Comparison of ENCODE assay signal across 27 mouse cellular contexts in the genomic region with DNA sequence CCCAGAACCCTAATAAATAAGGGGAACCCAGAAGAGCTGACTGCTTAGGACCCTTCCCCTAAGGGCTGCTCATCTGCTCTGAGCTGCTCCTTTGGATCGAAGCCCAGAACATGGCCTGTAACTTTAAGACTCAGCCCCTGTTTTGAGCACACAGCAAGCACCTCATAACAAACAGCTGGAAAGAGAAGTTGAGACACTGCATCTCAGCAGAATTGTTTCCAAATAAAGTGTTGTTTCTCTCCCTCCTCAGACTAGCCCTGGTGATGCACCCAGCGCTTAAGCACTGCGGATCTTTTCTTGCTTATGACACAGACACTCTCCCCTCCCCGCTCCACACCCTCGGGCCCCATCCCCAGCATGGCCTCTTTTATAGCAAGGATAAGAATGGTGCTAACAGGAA. TPM values are rescaled to one million over a fixed set of nuclear protein-coding genes. Genes with fewer than 3 reads are reported as not detected.
DNase-seq lines count a peak whose midpoint lies in the region; ATAC-seq and TF ChIP-seq lines count a peak whose summit lies in the region.
"Had no signal": no experiment of that assay in that cellular context is flagged by ENCODE, and none has a peak within 500 bp of the region (broad histone marks: within the 10 kb centered on the region; RNA-seq: fewer than 3 reads in every experiment).

No protein-coding gene starts in this region.

- H3K79me2 ChIP-seq in myocyte (ENCODE audit: control insufficient read depth, insufficient read depth) = peaks cover 65% of the 10 kb centered on the region

- no peak overlapping the region for H3K4me3 ChIP-seq in kidney, postnatal 0 days (replicated peaks; ENCODE audit: low read depth, low read length)
- no peak overlapping the region for H3K4me3 ChIP-seq in lung, postnatal 0 days (ENCODE audit: low read depth, low read length)
- H3K4me3 ChIP-seq in bone marrow macrophage, adult 2 months (ENCODE audit: insufficient read depth, low read length) = 0 out of 2 replicates have a peak overlapping the region, but pooled peaks have one; percentile 1
- H3K4me3 ChIP-seq in myocyte = no peak overlapping the region
- H3K4me3 ChIP-seq: embryonic facial prominence, embryonic 13.5 days; erythroblast, embryonic 14.5 days; forebrain, embryonic 12.5 days; heart, embryonic 12.5 days; hindbrain, embryonic 13.5 days; kidney, embryonic 15.5 days; liver, embryonic 13.5 days; lung, embryonic 15.5 days; midbrain, embryonic 13.5 days; neural tube, embryonic 12.5 days had no signal

- WGBS in kidney, postnatal 0 days = 57% methylated on average over 5 of the region's 5 CpGs
- WGBS in lung, postnatal 0 days = 59% methylated on average over 5 of the region's 5 CpGs

- no peak overlapping the region for H3K27ac ChIP-seq in kidney, postnatal 0 days
- 0 out of 2 replicates have a peak overlapping the region, but pooled peaks have one; percentile 14 for H3K27ac ChIP-seq in lung, postnatal 0 days (ENCODE audit: low read length)
- peak overlapping the region; percentile 94 for H3K27ac ChIP-seq in bone marrow macrophage, adult 2 months (ENCODE audit: insufficient read depth, low read depth, low read length)
- H3K27ac ChIP-seq: embryonic facial prominence, embryonic 13.5 days; forebrain, embryonic 12.5 days; hindbrain, embryonic 13.5 days; kidney, embryonic 15.5 days; liver, embryonic 13.5 days; lung, embryonic 15.5 days; midbrain, embryonic 13.5 days; neural tube, embryonic 12.5 days had no signal

- TF ChIP-seq POLR2A in bone marrow macrophage, adult 2 months (IDR thresholded peaks at IDR 0.05; ENCODE audit: borderline replicate concordance, low read depth, low read length) = no peak
- no peak for TF ChIP-seq POLR2A in myocyte (IDR thresholded peaks at IDR 0.05; ENCODE audit: insufficient read length, low read depth)

- no peak overlapping the region for H3K4me2 ChIP-seq in kidney, postnatal 0 days (ENCODE audit: low read length)
- no peak overlapping the region for H3K4me2 ChIP-seq in lung, postnatal 0 days (replicated peaks; ENCODE audit: low read depth, low read length)
- H3K4me2 ChIP-seq in myocyte (ENCODE audit: low read depth) = peak overlapping the region; percentile 9
- H3K4me2 ChIP-seq: embryonic facial prominence, embryonic 13.5 days; forebrain, embryonic 12.5 days; heart, embryonic 12.5 days; hindbrain, embryonic 13.5 days; kidney, embryonic 15.5 days; liver, embryonic 13.5 days; lung, embryonic 15.5 days; midbrain, embryonic 13.5 days; neural tube, embryonic 12.5 days had no signal

- no peak for TF ChIP-seq CTCF in kidney, postnatal 0 days (IDR thresholded peaks at IDR 0.05; ENCODE audit: low read depth)
- no peak for TF ChIP-seq CTCF in lung, postnatal 0 days (IDR thresholded peaks at IDR 0.05)
- no peak for TF ChIP-seq CTCF in bone marrow macrophage, adult 2 months (IDR thresholded peaks at IDR 0.05; ENCODE audit: low read depth, low read length)

- H3K4me1 ChIP-seq in kidney, postnatal 0 days (replicated peaks; ENCODE audit: insufficient read depth, low read length) = peaks cover 12% of the 10 kb centered on the region; the same call in 1 of the 2 replicates
- H3K4me1 ChIP-seq in lung, postnatal 0 days (ENCODE audit: insufficient read depth, low read depth, low read length) = no peaks in the 10 kb centered on the region
- peaks cover 81% of the 10 kb centered on the region for H3K4me1 ChIP-seq in bone marrow macrophage, adult 2 months (ENCODE audit: control insufficient read depth, insufficient read depth, low read length)
- H3K4me1 ChIP-seq: forebrain, embryonic 12.5 days had no signal

- no peaks in the 10 kb centered on the region for H3K36me3 ChIP-seq in kidney, postnatal 0 days (ENCODE audit: insufficient read depth, low read length)
- no peaks in the 10 kb centered on the region for H3K36me3 ChIP-seq in lung, postnatal 0 days (ENCODE audit: insufficient read depth, low read length)
- no peaks in the 10 kb centered on the region for H3K36me3 ChIP-seq in myocyte (ENCODE audit: control insufficient read depth, insufficient read depth)
- H3K36me3 ChIP-seq: embryonic facial prominence, embryonic 13.5 days; forebrain, embryonic 12.5 days; hindbrain, embryonic 13.5 days; kidney, embryonic 15.5 days; liver, embryonic 13.5 days; lung, embryonic 15.5 days; midbrain, embryonic 13.5 days; neural tube, embryonic 12.5 days had no signal

- no peaks in the 10 kb centered on the region for H3K9me3 ChIP-seq in kidney, postnatal 0 days (replicated peaks; ENCODE audit: low read length)
- H3K9me3 ChIP-seq in lung, postnatal 0 days (ENCODE audit: low read length) = no peaks in the 10 kb centered on the region
- H3K9me3 ChIP-seq: embryonic facial prominence, embryonic 13.5 days; forebrain, embryonic 12.5 days; heart, embryonic 12.5 days; hindbrain, embryonic 13.5 days; kidney, embryonic 15.5 days; liver, embryonic 13.5 days; lung, embryonic 15.5 days; midbrain, embryonic 13.5 days; neural tube, embryonic 12.5 days had no signal

- TF ChIP-seq EP300 in lung, postnatal 0 days (IDR thresholded peaks at IDR 0.05) = no peak

- no peaks in the 10 kb centered on the region for H3K27me3 ChIP-seq in kidney, postnatal 0 days (ENCODE audit: insufficient read depth, low read length)
- H3K27me3 ChIP-seq in lung, postnatal 0 days (replicated peaks; ENCODE audit: insufficient read depth, low read length) = no peaks in the 10 kb centered on the region
- no peaks in the 10 kb centered on the region for H3K27me3 ChIP-seq in myocyte (ENCODE audit: control insufficient read depth, insufficient read depth, insufficient read length)
- H3K27me3 ChIP-seq: embryonic facial prominence, embryonic 13.5 days; forebrain, embryonic 12.5 days; heart, embryonic 12.5 days; hindbrain, embryonic 13.5 days; kidney, embryonic 15.5 days; liver, embryonic 13.5 days; lung, embryonic 15.5 days; midbrain, embryonic 13.5 days; neural tube, embryonic 12.5 days had no signal

- no peak overlapping the region for H3K9ac ChIP-seq in kidney, postnatal 0 days (ENCODE audit: low read depth, low read length)
- no peak overlapping the region for H3K9ac ChIP-seq in lung, postnatal 0 days (replicated peaks; ENCODE audit: low read depth)
- H3K9ac ChIP-seq: embryonic facial prominence, embryonic 13.5 days; forebrain, embryonic 12.5 days; heart, embryonic 12.5 days; hindbrain, embryonic 13.5 days; kidney, embryonic 15.5 days; liver, embryonic 13.5 days; lung, embryonic 15.5 days; midbrain, embryonic 13.5 days; neural tube, embryonic 12.5 days had no signal

- ATAC-seq in kidney, postnatal 0 days (replicated peaks; ENCODE audit: low FRiP score, low read depth) = no peak
- 0 out of 2 replicates have a peak, but pooled peaks have one; percentile 6 for ATAC-seq in lung, postnatal 0 days
- ATAC-seq: midbrain, embryonic 13.5 days had no signal

- peak; percentile 10 for DNase-seq in kidney, postnatal 0 days (ENCODE audit: low spot score)
- DNase-seq in kidney, postnatal 10 days = no peak
- DNase-seq in lung, postnatal 0 days (ENCODE audit: low spot score) = peak; percentile 60
- no peak for DNase-seq in lung, adult 18-20 months
- no peak for DNase-seq in Muller cell, postnatal 12 days (ENCODE audit: inconsistent ontology term)
- DNase-seq: adrenal gland, postnatal 25 days; cerebellum, adult 18-20 months; cerebellum, postnatal 25 days; heart, postnatal 14 days; kidney, adult 11 months; layer of hippocampus, adult 9-11 months; left cerebral cortex, postnatal 4 days; liver, embryonic 13.5 days; right cerebral cortex, adult 18-20 months; right cerebral cortex, postnatal 4 days; thymus, postnatal 25 days had no signal

- no peak overlapping the region for H3ac ChIP-seq in myocyte (ENCODE audit: control insufficient read depth, insufficient read length)

TF ChIP-seq in myocyte, 11 proteins besides CTCF, POLR2A, EP300 and RAD21:
- TF ChIP-seq CEBPB (IDR thresholded peaks at IDR 0.05; ENCODE audit: insufficient read depth, poor library complexity, severe bottlenecking) (no peak), TCF12 (IDR thresholded peaks at IDR 0.05; ENCODE audit: insufficient read depth, poor library complexity, severe bottlenecking) (no peak), MYOD1 (IDR thresholded peaks at IDR 0.05; ENCODE audit: control insufficient read depth in 1 of 3, insufficient read length in 2 of 3, low read depth in 2 of 3) (no peak), MYOG (IDR thresholded peaks at IDR 0.05; ENCODE audit: control insufficient read depth in 1 of 3, insufficient read depth in 1 of 3, insufficient read length in 2 of 3, low read depth in 2 of 3) (no peak)

RNA-seq across cellular contexts. Expression of a gene that starts 22.8 kb away (rescaled TPM):
- 9.1 and 9.3 TPM in 2 replicates for polyA plus RNA-seq in kidney, postnatal 0 days (2015; fragmentation: Nextera tagmentation; extraction: Ambion mirVana)
- 5.7 and 6.1 TPM in 2 replicates for polyA plus RNA-seq in lung, postnatal 0 days (2015; fragmentation: Nextera tagmentation; extraction: Ambion mirVana)
- 80.6 and 81.3 TPM in 2 replicates for polyA plus RNA-seq in bone marrow macrophage, adult 2 months (2012; ENCODE audit: insufficient read depth, insufficient read length, missing spikeins)
- polyA plus RNA-seq in myocyte (2012; fragmentation: generic; extraction: Trizol) = 33.7 TPM

Comparison
In these comparisons a context has a peak if more than half of its experiments do, and no peak if none do; other contexts are left out.
1. DNase-seq: peak in kidney, postnatal 0 days (single experiment) and lung, postnatal 0 days (single experiment); none in kidney, postnatal 10 days (single experiment), lung, adult 18-20 months (0 of 2) and Muller cell, postnatal 12 days (single experiment).